Mouse (Mus musculus) layer of hippocampus, adult 9-10 months (tissue): ENCODE measurements around the gene Ppil3.

ENCODE experiments used
- DNase-seq: peaks from one replicate; pipeline ENCODE4 v3.0.0; 2022; ENCODE audit warnings: low spot score

The Ppil3 gene

DNA sequence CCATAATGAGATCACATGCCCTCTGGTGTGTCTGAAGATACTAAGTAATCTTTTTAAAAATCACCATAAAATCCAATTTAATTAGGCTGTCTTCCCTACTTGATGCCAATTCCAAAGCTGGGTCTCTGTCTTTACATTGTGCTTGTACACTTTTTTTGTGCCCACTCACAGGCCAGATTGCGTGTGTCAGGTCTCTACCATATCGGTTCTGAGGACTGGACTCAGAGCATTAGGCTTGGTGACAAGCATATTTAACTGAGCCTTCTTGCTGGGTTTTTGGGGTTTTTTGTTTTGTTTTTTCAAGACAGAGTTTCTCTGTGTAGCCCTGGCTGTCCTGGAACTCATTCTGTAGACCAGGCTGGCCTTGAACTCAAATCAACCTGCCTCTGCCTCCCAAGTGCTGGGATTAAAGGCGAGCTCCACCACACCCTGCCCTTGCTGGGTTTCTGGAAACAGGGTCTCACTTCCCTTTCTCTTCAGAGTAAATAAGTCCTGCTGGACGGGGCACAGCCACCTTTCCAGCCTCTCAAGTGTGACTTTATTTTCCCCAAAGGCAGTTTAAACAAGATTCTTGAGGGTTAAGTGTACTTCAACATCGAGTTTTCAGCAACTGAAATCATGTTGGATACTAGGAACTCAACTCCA, 35.6 kb downstream of the Ppil3 start:
- no peak for DNase-seq

- no peak for DNase-seq
Observed at GRCm38 (mm10) chr1:58408141-58408540, 37.1 kb downstream of the Ppil3 start.

GRCm38 (mm10) chr1:58407321-58407720, 38.0 kb downstream of the Ppil3 start:
- DNase-seq: no peak

GRCm38 (mm10) chr1:58403745-58404144, 41.5 kb downstream of the Ppil3 start:
- DNase-seq: no peak

- no peak for DNase-seq
Observed at GRCm38 (mm10) chr1:58401396-58401795, 43.9 kb downstream of the Ppil3 start.

- DNase-seq: no peak
Observed at GRCm38 (mm10) chr1:58397731-58398130, 47.6 kb downstream of the Ppil3 start.

GRCm38 (mm10) chr1:58396179-58396578, 49.1 kb downstream of the Ppil3 start:
- DNase-seq: no peak

- no peak for DNase-seq
Observed at GRCm38 (mm10) chr1:58395341-58395740, 49.9 kb downstream of the Ppil3 start.

- no peak for DNase-seq
Observed at GRCm38 (mm10) chr1:58393284-58394195, 51.7 kb downstream of the Ppil3 start.

DNA sequence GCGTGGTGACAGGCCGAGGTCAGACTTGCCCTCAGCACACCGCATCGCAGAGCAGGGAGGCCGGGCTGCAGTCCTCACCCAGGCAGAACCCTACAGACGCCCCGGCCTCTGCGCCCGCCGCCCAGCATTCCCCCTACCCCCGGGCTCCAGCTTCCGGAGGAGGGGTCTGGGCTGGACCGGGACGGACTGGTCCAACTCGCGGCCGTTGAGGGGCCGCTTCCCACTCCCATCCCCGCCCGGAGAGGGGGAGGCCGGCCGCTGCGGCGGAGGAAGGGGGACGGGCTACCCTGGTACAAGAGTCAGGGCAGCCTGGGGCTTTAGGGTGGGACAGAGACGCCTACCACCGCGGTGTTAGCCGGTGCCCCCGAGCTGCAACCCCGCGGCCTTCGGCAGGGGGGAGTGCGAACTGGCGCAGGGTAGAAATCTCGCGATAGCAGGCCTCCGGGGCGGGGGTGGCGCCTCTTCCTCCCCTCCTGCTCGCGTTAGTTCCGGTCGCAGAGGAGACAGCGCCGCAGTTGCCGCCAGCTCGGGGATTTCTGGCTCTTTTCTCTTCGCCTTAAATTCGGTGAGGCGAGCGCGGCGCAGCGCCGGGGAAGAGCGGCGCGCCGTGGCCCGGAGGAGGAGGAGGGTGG, 52.5 kb downstream of the Ppil3 start, which contains the start of gene Bzw1:
Gene Bzw1, plus strand, starts transcription at position 247 of the 632 bp plus-strand sequence.
- DNase-seq: peak; percentile 52

GRCm38 (mm10) chr1:58392268-58392651, 53.0 kb downstream of the Ppil3 start:
- DNase-seq: no peak

DNA sequence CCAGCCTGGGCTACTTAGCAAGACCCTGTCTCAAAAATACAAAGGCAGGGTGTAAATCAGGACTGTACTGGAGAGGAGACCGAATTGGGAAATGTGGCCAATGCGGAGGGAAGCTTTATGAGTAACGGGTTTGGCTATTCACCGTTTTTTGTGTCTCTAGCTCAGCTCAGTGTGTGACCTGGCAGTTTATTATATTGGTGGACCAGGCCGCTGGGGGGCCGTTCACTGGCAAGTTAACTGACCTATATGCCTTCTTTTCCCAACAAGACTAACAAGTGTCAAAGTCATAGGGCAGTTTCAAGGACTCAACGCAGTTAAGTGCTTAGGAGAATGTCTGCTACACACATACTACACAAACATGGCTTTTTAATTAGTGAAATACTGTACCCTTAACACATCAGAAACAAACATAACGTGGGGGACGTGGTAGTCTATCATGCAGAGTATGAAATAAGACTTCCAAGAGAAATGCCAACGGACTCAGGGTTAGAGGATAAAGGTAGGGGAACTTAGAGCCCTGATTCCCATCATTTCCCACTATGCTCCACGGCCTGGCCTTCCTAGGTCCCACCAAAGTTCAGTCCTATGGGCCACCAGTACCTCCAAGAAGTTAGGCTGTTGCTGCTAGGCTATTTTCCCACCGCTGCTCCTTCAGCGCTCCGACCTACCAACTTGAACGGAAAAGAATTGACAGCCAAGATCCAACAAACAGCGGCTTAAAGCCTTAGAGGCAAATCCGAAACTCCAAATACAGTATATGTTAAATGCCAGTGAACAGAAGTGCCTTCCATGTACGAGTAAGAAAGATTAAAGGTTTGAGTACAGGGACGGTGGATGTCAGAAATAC, 53.6 kb downstream of the Ppil3 start:
- DNase-seq: no peak

DNA sequence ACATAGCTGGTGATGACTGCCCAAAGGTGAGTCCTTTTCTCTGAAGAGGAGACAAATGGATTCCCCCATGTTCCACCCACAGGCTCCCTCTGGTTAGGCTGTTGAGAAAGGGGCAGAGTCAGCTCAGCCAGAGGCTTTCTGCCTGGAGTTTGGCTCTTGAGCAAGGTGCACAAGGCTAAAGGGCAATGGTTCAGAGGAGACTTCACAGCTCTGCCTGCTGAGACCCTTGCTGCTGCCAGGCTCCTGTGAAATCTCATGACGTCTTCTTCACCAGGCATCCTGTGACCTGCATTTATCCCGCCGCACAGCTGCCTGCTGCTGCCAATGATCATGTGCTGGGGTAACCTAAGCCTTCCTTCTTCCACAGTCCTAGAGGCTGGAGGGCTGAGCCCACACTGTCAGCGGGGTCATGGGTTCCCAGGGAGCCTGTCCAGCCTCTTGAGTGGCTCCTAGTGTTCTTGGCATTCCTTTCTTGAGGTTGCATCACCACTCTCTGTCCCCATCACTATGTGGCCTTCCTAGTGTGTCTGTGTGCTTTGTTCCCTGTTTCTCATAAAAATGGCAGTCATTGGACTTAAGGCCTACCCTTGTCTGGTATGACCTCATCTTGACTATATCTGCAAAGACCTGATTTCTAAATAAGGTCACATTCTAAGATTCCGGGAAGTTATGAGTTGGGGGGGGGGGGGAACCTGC, 62.6 kb downstream of the Ppil3 start:
- DNase-seq: no peak
